In the genomic region with DNA sequence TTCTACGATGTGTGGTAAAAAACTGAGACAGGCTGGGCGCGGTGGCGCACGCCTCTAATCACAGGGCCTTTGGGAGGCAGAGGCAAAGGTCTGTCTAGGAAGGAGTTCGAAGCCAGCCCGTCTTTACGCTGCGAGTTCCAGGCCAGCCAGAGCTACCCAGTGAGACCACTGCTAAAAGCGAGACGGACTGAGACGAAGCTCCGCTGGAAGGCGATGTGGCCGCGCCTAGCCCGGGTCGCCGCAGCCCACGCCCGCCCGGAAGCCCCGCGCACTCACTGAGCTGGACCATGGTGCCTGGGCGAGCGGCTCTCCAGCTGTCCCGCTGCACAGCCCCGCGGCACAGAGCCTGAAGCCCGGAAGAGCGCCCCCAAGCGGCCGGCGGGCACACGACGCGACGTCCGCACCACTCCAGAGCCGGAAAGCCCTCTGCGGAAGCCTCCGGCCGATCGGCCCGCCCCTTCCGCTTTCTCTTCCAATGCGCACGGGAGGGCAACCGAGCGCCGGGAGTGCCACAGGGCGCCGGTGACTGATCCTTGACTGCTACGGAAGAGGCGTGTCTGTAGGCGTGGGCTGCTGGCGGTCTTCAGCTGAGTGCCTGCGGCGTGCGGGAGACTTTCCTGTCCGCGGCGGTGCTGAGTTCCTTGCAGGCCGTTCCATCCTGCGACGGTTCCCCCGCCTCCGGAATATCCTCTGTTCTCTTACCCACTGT, we compare ENCODE assay signal across 8 mouse cellular contexts. TPM values are rescaled to one million over a fixed set of nuclear protein-coding genes. Genes with fewer than 3 reads are reported as not detected.
DNase-seq lines count a peak whose midpoint lies in the region; ATAC-seq lines count a peak whose summit lies in the region.

A gene (minus strand): TSS at position 430 of the 709 bp plus-strand sequence.

- peak; percentile 93 for ATAC-seq in inflammation-experienced regulatory T-cells, adult 6 months
- ATAC-seq in megakaryocyte-erythroid progenitor cell, adult 5-6 weeks (replicated peaks; ENCODE audit: low FRiP score, low TSS enrichment, poor library complexity, severe bottlenecking), result peak; percentile 96

- intact Hi-C loops in gastrocnemius, postnatal 14 days (cut with DNase I; ENCODE audit: low total_unique reads), result no loop called here
- intact Hi-C loops in left cerebral cortex, postnatal 10 days (cut with DNase I), result loop anchor here (10.0 kb wide), 1 partner anchor 271 kb away; a partner anchor contains a TSS

- peak; percentile 98 for DNase-seq in adrenal gland, adult (ENCODE audit: inconsistent age in 2 of 2, low spot score in 1 of 2)
- DNase-seq in embryo, embryonic 10.5 days (ENCODE audit: low spot score), result peak; percentile 99
- DNase-seq in gastrocnemius, postnatal 14 days, result peak; percentile 96
- peak; percentile 89 to 98 for DNase-seq in left cerebral cortex, postnatal 10 days (ENCODE audit: extremely low spot score in 1 of 2, low spot score in 2 of 2)
- peak; percentile 94 for DNase-seq in right cerebral cortex, postnatal 25 days
- peak; percentile 94 for DNase-seq in urinary bladder, postnatal 4 days (ENCODE audit: low spot score in 2 of 2)

RNA-seq across cellular contexts. Expression of the gene that starts here (rescaled TPM):
- 10 to 100 TPM; 40.1 to 47.6 TPM for total RNA-seq in gastrocnemius, postnatal 14 days (2021)
- polyA plus RNA-seq in inflammation-experienced regulatory T-cells, adult 6 months (2017; shearing (Covaris generic)), result 100 to 1,000 TPM; 110 to 131 (median 112) TPM
- total RNA-seq in left cerebral cortex, postnatal 10 days (2021), result 10 to 100 TPM; 39.2 to 39.4 TPM
- total RNA-seq in megakaryocyte-erythroid progenitor cell, adult 5-6 weeks (2014; fragmentation: Nextera tagmentation), result 124 and 145 TPM in 2 replicates
- total RNA-seq in megakaryocyte-erythroid progenitor cell, adult 5-6 weeks (2017), result 30.9 and 61.1 TPM in 2 replicates

Comparison
In these comparisons a context has a peak if more than half of its experiments do, and no peak if none do; other contexts are left out.
1. Peak in every context shown above with its lines: DNase-seq and ATAC-seq.